Mouse (Mus musculus): ENCODE data around the gene Tmem220.

Tmem220 gene

GRCm38 (mm10) chr11:67061311-67061710, 36.4 kb downstream of the Tmem220 start:
- DNase-seq (ENCODE audit: low read depth, low spot score), result no peak

DNA sequence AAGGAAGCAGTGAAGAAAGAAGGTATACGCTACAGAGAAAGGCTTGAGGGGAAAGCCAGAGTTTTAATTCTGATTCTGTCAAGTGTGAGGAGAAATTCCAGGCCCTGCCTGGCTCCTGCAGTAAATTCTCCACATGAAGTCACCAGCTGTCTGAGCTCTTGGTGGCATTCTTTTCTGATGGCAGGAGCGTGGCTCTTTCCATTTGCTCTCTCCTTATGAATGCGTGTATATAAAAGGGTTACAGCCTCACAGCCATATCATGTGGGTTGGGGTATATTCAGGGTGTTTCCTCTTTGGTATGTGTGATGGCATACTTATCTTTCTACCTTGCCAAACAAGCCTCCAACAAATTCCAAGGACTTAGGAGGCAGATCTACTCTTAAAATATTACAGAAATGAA, 37.8 kb downstream of the Tmem220 start:
- no peak for DNase-seq (ENCODE audit: low read depth, low spot score)

GRCm38 (mm10) chr11:67067741-67068140, 42.8 kb downstream of the Tmem220 start:
- DNase-seq (ENCODE audit: low read depth, low spot score), result no peak

- no peak for DNase-seq (ENCODE audit: low read depth, low spot score)
Observed at GRCm38 (mm10) chr11:67072615-67073130, 47.7 kb downstream of the Tmem220 start.

- DNase-seq (ENCODE audit: low read depth, low spot score), result no peak
Observed at GRCm38 (mm10) chr11:67075036-67075435, 50.1 kb downstream of the Tmem220 start.

GRCm38 (mm10) chr11:67076781-67077180, 51.8 kb downstream of the Tmem220 start:
- DNase-seq (ENCODE audit: low read depth, low spot score), result no peak

DNA sequence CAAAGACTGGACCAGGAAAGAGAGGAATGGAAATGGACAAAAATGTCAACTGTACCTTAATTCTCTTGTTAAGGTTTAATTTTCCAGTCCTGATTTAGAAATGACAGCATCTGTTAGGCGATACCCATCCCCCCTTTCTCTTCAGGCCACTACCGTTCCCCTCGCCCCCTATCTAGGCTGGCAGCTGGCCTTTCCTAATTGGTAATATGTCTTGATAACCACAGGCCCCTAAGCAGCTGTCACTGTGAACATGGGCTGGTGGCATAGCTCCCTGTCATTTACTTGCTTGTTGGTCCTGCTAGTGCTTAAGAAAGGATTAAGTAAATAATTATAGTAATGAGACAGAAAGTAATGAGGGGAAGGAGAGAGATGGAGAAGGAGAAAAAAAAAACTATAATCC, 52.5 kb downstream of the Tmem220 start:
- no peak for DNase-seq (ENCODE audit: low read depth, low spot score)

DNA sequence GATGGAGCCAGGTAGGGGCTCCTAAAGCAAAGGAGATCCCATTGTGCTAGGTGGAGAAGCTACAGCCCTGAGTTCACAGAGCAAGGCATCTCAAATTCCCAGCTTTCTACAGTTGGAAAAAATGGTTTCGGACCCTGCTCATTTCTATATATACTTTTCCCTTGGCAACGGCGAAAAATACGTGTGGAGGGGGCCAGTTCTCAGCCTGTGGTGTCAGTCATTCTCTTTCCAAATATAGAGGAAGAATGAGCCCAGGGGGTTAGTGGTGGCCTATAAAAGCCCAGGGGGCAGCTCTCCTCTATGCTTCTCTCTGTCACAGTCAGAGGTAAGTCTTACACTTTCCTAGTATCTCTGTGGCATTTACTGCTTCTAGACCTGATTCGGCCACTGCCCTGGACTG, 53.0 kb downstream of the Tmem220 start, which contains the start of gene Myh3:
Gene Myh3, plus strand, starts transcription at position 301 of the 400 bp plus-strand sequence.
- no peak for DNase-seq (ENCODE audit: low read depth, low spot score)

DNA sequence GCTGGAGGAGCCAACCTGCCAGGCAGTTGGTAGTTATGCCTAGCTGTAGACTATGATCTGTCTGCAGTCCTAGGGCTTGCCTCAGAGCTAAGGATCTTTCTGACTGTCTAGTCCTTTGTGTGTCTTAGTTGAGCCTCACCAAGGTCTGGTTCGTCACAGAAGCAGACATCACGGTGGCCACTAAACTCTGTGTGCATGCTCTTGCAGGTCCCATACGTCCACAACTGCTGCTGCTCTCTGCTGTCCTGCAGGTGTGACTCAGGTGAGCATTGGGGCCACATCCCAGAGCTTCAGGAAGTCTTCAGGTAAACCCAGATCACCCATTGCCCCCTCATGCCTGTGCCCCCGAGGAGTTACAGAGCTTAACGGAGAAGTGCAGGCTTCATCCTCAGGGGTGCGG, 53.9 kb downstream of the Tmem220 start:
- DNase-seq (ENCODE audit: low read depth, low spot score), result no peak

- DNase-seq (ENCODE audit: low read depth, low spot score), result no peak
Observed at GRCm38 (mm10) chr11:67079740-67080139, 54.8 kb downstream of the Tmem220 start.

- DNase-seq (ENCODE audit: low read depth, low spot score), result peak; percentile 46
Observed at GRCm38 (mm10) chr11:67080168-67080567, 55.2 kb downstream of the Tmem220 start.

DNA sequence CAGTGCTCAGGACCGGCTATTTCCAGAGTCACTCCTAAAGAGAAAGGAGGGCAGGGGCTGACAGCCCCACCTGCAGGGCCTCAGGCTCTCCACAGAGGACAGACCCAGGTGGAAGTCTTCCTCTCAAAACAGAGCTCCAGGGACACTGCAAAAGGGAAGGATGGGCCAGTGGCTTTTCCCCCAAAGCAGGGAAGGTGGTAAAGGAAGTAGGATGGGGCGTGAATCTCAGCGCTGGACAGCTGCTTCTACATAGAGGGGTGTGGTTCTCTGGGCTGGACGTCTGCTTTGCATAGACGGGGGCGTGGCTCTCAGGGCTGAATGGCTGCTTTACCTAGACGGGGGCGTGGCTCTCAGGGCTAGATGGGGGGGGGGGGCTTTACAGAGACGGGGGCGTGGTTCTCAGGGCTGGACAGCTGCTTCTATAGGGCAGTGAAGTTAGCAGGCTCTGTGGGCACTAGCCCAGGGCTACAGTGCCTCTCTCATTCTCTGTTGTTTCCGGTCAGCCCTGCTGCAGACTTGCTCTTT, 56.2 kb downstream of the Tmem220 start:
- peak; percentile 54 for DNase-seq (ENCODE audit: low read depth, low spot score)

- DNase-seq (ENCODE audit: low read depth, low spot score), result no peak
Observed at GRCm38 (mm10) chr11:67082188-67082587, 57.2 kb downstream of the Tmem220 start.

DNA sequence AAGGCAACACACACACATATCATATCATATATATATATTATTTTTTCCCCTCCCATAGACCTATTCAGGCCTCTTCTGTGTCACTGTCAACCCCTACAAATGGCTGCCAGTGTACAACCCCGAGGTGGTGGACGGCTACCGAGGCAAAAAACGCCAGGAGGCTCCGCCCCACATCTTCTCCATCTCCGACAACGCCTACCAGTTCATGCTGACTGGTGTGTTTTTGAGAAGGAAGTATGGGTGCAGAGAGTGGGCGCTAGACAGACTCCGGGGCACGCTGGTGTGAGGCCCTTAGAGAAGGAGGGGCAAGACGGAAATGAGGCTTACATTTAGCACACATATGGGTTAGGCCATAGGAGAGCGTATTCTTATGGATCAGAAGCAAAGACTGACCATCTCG, 57.8 kb downstream of the Tmem220 start:
- no peak for DNase-seq (ENCODE audit: low read depth, low spot score)

DNA sequence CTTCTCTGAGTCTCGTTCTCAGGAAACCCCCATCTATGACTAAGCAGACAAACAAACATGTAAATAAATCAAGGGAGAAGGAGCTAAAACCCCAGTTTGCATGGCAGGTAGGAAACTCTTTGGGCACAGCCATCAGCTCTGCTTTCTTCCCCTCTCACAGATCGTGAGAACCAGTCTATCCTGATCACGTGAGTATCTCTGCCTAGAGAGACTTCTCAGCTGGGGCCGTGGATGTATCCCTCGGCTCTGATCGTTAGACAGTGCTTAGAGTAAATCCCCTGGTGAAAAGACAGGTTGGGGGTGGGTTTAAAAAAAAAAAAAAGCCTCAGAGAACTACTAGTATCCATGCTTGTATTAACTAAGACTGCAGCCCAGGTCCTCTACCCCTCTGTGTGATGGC, 58.3 kb downstream of the Tmem220 start:
- DNase-seq (ENCODE audit: low read depth, low spot score), result no peak

DNA sequence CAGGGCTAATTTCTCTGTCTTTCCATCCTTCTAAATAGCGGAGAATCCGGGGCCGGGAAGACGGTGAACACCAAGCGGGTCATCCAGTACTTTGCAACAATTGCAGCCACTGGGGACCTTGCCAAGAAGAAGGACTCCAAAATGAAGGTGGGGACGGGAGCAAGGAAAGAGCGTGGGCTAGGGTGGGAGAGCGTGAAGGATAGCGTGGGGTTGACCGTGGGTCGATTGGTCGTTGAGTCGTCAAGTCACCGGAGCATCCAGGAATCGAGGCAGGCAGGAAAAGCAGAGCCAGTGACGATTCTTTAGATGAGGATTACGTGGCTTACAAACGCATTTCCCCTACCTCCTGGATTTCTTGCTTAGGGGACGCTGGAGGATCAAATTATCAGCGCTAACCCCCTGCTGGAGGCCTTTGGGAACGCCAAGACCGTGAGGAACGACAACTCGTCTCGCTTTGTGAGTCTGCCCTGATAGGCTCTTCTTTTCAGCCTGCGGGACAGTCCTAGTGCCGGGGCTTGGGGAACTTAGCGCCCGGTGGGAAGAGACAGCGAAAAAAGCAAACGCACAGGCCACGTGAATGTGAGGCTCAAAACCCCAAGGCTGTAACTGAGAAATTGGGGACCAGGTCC, 58.9 kb downstream of the Tmem220 start:
- DNase-seq (ENCODE audit: low read depth, low spot score), result no peak

All from embryo, embryonic 11.5 days (tissue).